Mouse (Mus musculus) neutrophil, adult 59 days (primary cell): ENCODE measurements around the gene Nipsnap1. TPM values are rescaled to one million over a fixed set of nuclear protein-coding genes. Genes with fewer than 3 reads are reported as not detected.

ENCODE experiments used
- total RNA-seq, 2 experiments: library from RNA; stranded (reverse); gene quantifications; 1 replicate in 1 of 2; 2 replicates in 1 of 2; pipeline ENCODE4 v1.2.4; 2023

The Nipsnap1 gene
- 1 to 10 TPM; 2.6 to 3.0 TPM for total RNA-seq

DNA sequence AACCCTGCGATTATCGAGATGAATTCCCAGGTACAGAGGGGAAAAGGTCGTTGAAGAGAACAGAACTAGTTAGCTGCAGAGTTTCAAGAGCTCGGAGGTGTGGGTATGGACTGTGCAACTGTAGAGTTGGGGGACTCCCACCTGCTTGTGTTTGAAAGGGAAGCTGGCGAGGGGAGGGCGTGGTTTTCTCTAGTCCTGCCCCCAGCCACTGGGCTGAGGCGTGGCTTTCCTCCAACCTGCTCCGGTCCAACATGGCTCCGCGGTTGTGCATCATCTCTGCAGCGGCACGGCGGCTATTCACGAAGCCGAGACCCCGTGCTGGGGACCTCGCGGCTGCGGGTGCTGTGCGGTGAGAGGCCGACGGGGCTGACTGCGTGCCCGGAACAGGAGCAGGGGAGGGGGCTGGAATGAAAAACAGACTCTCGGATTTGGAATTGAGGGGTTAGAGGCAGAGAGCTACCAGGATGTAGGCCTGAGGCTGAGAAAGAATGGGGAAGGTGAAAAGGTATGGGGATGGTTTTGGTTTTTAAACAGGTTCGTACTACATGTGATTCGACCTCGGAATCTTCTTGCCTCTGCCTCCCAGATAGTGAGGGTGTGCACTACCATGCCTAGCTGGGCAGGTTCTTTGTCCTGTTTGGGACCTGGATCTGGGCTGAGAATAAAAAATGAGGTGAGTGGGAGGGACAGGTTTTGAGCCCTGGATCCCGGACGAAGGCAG lies at the start of gene Nipsnap1:
Nipsnap1 (plus strand) TSS at position 197 of the 721 bp plus-strand sequence.

DNA sequence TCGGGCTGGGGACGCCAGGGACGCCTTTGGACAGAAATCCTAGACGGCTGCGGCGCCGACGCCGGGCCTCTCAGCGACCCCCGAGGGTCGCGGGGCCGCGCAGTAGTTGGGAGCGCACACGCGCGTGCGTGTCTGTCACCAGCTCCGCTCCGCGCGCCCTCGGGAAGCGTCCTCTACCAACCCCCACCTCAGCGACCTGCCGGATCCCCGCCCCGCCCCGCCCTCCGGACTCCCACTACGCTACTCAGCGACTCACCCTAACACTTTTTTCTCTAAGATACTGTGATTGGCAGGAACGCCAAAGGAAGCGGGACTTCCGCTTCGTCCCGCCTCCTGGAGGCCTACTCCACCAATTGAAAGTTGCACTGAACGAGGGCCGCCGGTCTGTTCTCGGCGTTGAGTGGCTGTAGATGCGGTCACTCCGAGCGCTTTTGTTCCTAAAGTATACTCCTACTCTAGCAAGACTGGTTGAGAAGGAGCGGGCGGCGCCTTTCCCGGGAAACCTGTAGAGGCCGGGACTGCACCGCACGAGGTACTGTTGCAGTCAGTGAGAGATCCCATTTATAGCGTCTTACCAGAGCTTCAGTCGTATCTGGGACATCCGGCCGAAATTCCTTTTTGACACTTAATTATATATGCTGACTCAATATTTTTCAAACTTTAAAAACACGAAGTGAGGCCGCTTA lies 24.4 kb upstream of the Nipsnap1 start, which contains the start of gene Nf2:
Nf2 (minus strand) TSS at position 279 of the 686 bp plus-strand sequence.

DNA sequence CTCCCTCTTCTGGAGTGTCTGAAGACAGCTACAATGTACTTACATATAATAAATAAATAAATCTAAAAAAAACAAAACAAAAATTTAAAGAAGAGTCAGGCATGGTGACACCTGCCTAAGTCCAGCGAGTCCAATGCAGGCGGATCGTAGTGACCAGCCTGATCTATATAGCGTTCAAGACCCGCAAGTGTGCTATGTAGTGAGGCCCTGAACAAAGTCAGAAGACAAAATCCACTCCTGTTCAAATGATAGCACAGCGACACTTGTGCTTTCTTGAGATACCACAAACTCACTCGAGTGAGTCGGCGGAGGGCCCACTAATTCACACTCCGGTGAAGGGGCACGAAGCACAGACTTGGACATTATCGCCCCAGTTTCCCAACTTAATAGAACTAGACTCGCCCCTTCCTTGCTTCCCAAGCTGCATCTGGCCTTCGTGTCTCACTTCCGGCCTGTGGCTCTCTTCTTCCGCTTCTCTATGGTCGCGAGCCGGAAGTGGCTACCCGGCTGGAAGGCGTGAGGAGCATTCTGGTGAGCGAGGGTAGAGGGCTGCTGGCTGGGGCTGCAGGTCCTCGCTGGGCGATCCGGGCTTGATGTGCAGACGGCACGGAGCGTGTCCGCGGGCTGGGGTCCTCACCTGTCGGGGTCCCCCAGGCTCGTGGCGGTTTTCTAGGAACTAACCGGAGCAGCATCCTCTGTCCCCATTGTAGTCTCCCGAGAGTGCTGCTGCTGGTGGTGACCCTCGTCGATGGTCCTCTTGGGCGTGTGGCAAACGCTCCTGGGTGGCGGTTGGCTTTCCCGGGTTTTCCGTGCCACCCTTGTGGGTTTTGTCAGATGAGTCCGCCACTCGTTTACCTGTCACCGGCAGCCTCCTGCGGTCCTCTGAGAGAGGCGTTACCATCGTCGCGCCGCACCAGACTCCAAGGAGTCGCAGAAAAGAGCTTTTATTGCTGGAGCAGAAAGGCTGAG lies 21.4 kb downstream of the Nipsnap1 start, which contains the start of gene Thoc5:
Thoc5 (plus strand) TSS at position 473 of the 969 bp plus-strand sequence.

Other genes with a start within 250 kb of the Nipsnap1 start
- gene Ascc2, start 236.2 kb upstream of the Nipsnap1 start, total RNA-seq: 10 to 100 TPM; 15.9 to 18.8 TPM
- gene Uqcr10, start 169.6 kb upstream of the Nipsnap1 start, total RNA-seq: 100 to 1,000 TPM; 124 to 131 TPM
- gene Zmat5, start 169.3 kb upstream of the Nipsnap1 start, total RNA-seq: 10 to 100 TPM; 20.6 to 21.2 TPM
- gene Cabp7, start 127.2 kb upstream of the Nipsnap1 start, total RNA-seq: under 1 TPM in 1 of 2 experiments, not detected in 1; 0.18 TPM
- gene Nf2, start 24.4 kb upstream of the Nipsnap1 start, total RNA-seq: 10 to 100 TPM; 21.8 to 24.1 TPM
- 10 to 100 TPM; 18.3 to 19.0 TPM for gene Thoc5, start 21.4 kb downstream of the Nipsnap1 start, total RNA-seq
- gene Nefh, start 74.1 kb downstream of the Nipsnap1 start, total RNA-seq: under 1 TPM; 0.11 to 0.18 TPM
- 10 to 100 TPM; 41.4 to 44.2 TPM for gene Ap1b1, start 112.9 kb downstream of the Nipsnap1 start, total RNA-seq
- under 1 TPM in 1 of 2 experiments, not detected in 1; 0.51 TPM for gene Rasl10a, start 184.2 kb downstream of the Nipsnap1 start, total RNA-seq
- gene Gas2l1, start 191.4 kb downstream of the Nipsnap1 start, total RNA-seq: 1 to 10 TPM; 3.4 to 6.3 TPM
- 1 to 10 TPM; 7.7 to 8.6 TPM for gene Rhbdd3, start 225.0 kb downstream of the Nipsnap1 start, total RNA-seq
- gene Ewsr1, start 225.3 kb downstream of the Nipsnap1 start, total RNA-seq: 100 to 1,000 TPM; 283 to 330 TPM